Mouse (Mus musculus) left cerebral cortex, postnatal 36 days (tissue): ENCODE results near the gene Gtsf1. TPM values are rescaled to one million over a fixed set of nuclear protein-coding genes. Genes with fewer than 3 reads are reported as not detected.
"Not testable (repeated sequence)": the region's sequence is repeated elsewhere in the genome, so short reads cannot be mapped to it uniquely, and the experiment has no call there.

Experiments used
- DNase-seq, 2 experiments: peaks; one replicate each; pipeline ENCODE4 v3.0.0; 2021 to 2022; ENCODE audit warnings: low spot score in 2 of 2, mixed read lengths in 1 of 2
- intact Hi-C: fragments of 180-260 bp; cut with DNase I; formaldehyde crosslinking; loops from one replicate; pipeline ENCODE4 v1.15.1; 2025
- total RNA-seq, 2 experiments: library from RNA; stranded (reverse); gene quantifications; 2 replicates each; pipeline ENCODE4 v1.2.3; 2021

Gtsf1 gene
- total RNA-seq: under 1 TPM in 1 of 2 experiments, not detected in 1; 0.64 TPM

DNA sequence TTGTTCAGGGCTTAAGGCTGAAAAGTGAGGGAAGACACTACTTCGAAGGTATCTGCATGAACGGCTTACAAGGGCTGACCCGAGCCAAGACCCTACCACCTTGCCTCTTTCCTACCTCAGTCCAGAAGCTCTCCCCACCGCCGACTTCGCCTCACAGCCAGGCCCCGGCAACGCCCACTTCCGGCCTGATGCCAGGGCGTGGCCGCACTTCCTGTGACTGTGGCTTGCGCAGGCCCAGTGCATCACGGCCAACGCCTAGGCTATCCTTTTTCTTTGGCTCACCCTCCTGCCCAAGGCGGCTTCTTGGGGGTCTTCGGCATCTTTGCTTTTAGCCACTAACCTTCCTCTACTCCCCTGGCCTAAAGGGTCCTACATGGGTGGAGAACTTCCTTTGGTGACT lies at the start of gene Gtsf1:
Gene Gtsf1, minus strand, starts transcription at position 230 of the 400 bp plus-strand sequence.
- intact Hi-C loops: no loop called here
- no peak for DNase-seq

DNA sequence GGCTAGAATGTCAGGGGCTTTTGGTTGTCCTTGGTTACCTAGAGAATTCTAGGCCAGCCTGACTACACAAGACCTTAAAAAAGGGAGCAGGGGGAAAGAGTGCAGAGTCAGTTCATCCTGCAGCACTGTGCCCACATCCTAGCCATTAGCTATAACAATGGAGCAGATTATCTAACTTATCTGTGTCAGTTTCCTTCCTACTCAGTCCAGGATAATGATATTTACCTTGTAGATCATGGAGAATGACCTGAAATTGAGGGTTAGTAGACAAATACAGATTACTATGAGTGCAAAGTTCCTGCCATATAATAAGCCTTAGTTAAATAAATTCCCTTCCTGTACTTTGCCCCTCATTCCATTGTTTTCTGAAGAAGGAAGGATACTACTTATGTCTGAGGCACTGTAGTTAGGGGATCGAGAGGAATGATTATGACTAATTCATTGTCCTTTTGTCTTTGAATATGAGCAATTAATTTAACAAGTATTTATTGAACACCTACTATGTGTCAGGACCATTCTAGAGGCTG lies 48.9 kb upstream of the Gtsf1 start:
- intact Hi-C loops: no loop called here
- DNase-seq: no peak

DNA sequence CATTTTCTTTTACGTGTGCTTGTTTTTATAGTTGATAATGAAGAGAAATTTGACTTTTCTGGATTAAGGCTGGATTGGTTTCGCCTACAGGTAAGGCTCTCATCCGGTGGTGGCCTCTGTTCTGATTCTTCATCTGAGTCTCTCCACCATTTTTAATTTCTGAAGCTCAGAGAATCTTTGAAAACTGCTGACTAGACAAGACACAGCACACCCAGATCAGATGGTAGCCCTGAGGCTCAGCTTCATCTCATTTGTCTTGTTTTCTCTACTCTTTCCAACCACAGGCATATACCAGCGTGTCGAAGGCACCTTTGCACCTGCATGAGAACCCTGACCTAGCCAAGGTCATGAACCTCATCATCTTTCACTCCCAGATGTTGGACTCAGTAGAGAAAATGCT lies 43.5 kb upstream of the Gtsf1 start:
- intact Hi-C loops: no loop called here

DNA sequence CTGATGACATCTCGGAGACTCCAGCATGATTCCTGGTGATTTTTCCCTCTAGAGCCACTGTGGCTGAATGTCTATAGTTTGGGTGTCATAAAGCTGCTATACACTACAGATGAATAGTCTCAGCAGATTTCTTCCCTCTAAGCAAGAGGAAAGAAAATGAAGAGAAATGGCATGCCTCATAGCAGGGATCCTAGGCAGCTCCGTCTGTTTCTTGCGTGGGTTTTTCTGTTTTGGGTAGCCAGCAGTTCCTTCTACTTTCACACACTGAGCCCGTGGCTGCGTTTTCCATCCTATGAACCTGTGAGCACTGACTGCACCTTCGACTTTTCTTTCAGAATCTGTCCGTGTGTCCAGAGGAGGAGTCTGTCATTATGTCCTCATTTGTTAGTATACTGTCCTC lies 42.9 kb upstream of the Gtsf1 start:
- intact Hi-C loops: no loop called here
- DNase-seq: peak; percentile 27 to 44

More for the DNA sequence above, 43.5 kb upstream of the Gtsf1 start:
- no peak for DNase-seq

DNA sequence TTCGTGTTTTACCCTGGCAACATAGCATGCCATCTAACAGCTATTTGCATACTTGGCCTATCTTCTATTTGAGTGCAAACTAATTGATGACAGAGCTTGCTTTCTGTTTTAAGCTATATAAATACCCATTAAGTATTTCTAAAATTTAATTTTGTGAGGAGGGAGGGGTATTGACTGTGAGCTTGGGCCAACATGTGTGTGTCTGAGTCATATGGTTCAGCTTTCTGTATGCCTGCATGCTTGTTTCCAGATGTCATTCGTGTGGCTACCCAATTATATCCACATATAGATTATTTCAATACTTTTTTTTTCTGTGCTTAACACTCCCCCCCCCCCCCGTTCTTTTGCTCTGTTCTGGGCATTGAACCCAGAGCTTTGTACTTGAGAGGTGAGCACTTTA lies 42.0 kb upstream of the Gtsf1 start:
- no peak for DNase-seq
- intact Hi-C loops: no loop called here

DNA sequence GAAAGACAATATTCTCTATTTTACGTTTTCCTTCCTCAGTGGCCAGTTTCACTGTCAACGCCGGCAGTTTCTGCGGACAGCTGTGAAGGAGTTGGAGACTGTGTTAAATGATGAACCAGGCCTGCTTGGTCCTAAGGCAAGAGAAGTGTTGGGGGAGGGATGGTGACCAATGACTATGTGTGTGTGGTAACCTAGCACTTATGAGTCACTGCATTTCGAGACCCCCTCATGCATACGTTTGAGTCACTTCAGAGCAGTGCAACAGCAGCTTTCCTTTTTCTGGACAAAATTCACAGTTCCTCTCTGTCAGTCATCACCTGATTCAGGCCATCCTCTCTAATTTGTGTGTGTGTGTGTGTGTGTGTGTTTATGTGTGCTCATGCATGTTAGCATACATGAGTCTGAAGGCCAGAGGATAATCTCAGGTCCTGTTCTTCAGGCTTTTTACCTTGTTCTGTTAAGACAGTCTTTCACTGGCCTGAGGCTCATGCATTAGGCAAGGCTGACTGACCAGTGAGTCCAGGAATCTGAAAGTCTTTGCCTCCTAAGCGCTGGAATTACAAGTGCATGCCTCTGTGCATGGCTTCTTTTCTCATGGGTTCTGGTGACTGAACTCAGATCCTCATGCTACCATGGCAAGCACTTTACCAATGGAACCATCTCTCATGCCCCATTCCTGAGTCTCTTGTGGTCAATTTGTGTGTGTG lies 41.4 kb upstream of the Gtsf1 start:
- intact Hi-C loops: no loop called here
- no peak for DNase-seq

DNA sequence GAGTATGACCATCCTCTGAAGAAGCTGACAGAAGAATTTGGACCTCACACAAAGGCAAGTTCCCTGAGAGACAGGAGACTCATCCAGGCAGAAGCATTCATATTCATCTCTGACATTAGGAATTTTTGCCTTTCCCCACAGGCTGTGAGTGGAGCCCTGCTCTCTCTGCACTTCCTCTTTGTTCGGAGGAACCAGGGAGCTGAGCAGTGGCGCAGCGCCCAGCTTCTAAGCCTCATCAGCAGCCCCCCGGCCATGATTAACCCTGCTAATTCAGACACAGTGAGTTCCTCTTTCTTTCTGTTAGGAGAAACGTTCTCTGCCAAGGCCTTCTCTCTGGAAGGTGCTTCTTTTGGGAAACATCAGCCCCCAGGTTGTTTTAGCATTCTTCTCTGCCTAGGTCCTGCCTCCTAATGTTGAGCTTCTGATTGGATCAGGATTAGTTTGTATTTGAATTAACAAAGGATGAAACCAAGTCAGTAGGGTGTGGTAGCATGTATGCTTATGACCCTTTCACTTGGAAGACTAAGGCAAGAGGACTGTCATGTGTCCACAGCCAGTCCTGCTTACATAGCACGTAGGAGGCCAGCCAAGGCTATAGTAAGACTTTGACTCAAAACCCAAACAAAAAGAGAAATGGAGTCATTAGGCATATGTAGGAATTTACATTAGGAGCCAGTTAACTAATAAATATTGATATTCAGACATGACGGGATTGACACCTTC lies 32.4 kb upstream of the Gtsf1 start:
- intact Hi-C loops: no loop called here
- DNase-seq: no peak

DNA sequence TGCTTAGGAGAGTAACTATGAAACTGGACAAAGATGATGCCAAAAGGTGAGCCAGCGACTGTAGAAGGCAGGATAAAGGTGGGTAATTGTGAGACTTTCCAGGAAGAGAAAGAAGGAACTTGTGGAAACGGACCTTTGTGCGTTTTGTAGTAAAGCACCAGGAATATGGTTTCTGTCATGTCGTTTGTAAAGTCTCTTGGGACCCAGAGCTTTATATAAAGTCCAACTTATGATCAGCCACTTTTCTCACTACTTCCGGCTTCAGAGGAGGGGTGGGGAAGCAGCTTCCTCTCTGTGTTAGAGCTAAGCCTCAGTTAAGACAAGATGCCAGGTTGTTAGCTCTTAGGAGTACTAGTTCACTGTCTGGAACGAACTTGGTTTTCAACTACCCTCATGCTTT lies 24.2 kb upstream of the Gtsf1 start:
- intact Hi-C loops: no loop called here
- no peak for DNase-seq

DNA sequence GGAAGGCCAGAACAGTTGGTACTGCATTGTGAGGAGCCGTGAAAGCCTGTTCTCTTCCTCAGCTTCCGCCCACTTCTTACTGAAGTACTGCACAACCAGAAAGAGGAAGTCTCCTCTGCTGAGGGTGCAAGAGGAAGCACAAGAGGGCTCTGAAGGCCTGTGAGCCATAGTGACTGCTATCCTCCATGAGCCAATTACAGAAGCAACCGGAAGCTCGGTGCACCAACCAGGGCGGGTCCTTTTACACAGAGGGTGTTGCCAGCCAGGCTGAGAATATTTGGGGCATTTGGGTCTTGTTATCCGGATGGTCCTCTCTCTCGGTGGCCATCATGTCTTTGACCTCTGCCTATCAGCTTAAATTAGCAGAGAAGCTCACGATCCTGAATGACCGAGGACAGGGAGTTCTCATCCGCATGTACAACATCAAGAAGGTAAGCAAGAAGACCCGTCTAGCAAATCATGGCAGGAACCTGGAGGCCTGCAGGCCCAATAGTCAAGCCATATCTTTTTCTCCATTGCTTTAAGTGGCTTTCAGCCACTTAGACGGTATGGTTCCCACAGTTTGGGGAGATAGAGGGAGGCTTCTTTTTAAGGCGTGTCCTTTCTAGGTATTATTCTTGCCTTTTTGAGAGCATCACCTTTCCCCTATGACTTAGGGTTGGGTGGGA lies 23.4 kb upstream of the Gtsf1 start, which contains the start of gene Nckap1l:
Gene Nckap1l, plus strand, starts transcription at position 244 of the 668 bp plus-strand sequence.
- intact Hi-C loops: no loop called here
- DNase-seq: peak in 1 of 2 experiments; percentile 15

DNA sequence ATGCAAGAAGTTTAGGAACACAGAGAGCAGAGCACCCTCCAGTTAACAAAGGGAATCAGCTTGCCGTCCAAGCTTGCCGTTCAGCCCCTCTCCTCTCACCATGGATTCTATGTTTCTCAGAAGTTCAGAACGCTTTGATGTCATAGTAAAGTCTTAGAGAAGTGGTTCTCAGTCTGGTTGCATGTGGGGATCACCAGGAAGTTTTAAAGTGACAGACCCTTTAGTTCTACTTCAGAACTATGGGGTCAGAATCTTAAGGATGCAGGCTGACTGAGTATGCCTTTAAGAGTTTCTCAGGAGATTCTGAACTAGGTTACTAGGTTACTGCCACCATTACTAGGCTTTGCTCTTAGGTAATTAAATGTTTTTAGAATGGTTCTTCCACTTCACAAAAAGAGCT lies 18.1 kb upstream of the Gtsf1 start, which contains the start of gene Gtsf2:
Gene Gtsf2, minus strand, starts transcription at position 101 of the 400 bp plus-strand sequence.
- intact Hi-C loops: no loop called here
- no peak for DNase-seq

DNA sequence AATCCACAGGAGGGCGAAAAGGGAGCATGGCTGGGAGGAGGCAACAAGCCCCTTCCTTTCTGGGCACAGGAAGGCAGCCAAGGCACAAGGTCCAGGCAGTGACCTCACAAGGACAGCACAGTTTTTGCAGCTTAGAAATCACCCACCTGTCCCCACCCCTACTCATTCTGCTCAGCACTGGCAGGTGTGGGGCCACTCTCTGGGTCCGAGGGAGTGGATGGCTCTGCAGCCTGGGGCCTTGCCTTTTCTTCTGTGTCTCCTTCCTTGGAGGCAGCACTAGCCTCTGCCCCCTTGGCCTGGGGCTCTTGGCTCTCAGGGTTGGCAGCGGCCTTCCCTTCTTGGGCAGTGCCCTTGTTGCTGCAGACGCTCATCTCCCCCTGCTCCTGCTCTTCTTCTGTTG lies 15.7 kb upstream of the Gtsf1 start:
- not testable (repeated sequence) for DNase-seq

DNA sequence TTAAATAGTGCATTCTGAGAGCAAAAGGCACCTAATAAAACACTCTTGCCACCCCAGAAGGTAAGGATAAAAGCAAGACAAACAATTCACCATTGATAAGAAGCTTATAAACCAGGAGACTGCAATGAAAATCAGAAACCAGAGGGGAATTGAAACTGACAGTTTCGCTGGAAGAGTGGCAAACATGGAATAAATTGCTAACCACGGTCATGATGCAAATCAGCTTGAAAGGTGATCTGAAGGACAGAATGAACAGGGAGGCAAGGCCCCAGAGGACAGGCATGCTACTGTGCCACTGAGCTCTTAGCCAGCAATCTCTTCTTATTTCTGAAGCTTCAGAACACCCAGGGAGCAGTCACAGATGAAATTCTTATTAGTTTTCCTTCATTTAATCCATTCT lies 3.3 kb downstream of the Gtsf1 start:
- intact Hi-C loops: no loop called here
- DNase-seq: no peak

More for the DNA sequence above, 15.7 kb upstream of the Gtsf1 start:
- intact Hi-C loops: not testable (repeated sequence)

DNA sequence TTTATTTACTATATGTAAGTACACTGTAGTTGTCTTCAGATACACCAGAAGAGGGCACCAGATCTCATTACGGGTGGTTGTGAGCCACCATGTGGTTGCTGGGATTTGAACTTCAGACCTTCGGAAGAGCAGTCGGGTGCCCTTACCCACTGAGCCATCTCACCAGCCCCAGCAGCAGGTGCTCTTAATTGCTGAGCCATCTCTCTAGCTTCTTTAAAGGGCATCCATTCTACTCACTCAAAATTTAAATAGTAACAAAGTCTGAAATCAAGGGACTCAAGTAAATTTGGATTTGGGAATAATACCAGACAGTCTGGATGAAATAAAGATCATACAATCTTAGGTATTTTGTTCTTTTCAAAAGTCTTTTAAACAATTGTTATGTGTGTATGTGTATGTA lies 24.7 kb downstream of the Gtsf1 start:
- intact Hi-C loops, DNase-seq: not testable (repeated sequence)

DNA sequence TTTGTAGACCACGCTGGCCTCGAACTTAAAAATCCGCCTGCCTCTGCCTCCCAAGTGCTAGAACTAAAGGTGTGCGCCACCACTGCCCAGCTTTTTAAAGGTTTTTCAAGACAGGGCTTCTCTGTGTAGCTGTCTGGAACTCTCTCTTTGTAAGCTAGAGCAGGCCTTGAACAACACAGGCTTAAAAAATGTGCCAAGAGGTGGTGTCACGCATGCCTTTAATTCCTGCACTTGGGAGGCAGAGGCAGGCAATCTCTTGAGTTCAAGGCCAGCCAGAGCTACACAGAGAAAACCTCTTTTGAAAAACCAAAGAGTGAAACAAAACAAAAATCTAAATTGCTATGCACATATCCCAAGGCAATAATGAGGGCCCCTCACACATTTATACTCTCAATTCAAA lies 28.9 kb downstream of the Gtsf1 start:
- intact Hi-C loops: no loop called here
- no peak for DNase-seq

DNA sequence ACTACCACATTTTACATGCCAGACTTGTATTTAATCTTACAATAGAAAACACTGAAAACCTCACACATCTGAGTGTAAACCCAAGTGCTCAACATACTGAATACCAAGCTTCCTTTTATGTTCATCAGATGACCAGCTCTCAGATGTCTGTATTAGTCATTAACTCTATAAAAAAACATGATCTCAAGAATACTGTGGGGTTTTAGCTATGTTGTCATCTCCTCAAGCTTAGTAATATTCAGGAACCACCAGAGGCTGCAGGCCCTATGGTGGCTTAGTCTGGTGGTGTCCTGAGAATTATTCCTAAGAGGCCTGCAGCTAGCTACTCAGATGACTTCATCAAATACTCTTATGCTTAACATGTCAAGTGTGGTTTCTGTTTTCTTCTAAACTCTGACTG lies 36.7 kb downstream of the Gtsf1 start:
- intact Hi-C loops: no loop called here
- no peak for DNase-seq

DNA sequence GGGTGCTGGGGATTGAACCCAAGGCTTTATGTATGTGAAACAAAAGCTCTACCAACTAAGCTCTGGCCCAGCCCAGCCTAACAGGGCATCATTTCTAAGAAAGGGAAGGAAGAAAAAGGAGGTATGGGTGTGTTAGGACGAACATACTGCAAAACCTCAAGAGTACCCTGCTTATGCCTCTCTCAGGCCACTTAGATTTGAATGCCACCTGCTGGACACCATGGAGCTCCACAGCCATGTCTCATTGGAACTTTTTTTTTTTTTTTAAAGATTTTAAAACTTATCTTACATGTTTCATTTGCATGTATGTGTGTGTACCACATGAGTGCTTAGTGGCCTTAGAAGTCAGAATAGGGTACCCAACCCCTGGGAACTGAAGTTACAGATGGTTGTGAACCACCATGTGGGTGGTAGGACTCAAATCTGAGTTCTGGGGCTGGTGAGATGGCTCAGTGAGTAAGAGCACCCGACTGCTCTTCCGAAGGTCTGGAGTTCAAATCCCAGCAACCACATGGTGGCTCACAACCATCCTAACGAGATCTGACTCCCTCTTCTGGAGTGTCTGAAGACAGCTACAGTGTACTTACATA lies 41.6 kb downstream of the Gtsf1 start:
- intact Hi-C loops: loop anchor here (2.0 kb wide), 1 partner anchor 42 kb away; no protein-coding TSS in a partner anchor
- DNase-seq: no peak

DNA sequence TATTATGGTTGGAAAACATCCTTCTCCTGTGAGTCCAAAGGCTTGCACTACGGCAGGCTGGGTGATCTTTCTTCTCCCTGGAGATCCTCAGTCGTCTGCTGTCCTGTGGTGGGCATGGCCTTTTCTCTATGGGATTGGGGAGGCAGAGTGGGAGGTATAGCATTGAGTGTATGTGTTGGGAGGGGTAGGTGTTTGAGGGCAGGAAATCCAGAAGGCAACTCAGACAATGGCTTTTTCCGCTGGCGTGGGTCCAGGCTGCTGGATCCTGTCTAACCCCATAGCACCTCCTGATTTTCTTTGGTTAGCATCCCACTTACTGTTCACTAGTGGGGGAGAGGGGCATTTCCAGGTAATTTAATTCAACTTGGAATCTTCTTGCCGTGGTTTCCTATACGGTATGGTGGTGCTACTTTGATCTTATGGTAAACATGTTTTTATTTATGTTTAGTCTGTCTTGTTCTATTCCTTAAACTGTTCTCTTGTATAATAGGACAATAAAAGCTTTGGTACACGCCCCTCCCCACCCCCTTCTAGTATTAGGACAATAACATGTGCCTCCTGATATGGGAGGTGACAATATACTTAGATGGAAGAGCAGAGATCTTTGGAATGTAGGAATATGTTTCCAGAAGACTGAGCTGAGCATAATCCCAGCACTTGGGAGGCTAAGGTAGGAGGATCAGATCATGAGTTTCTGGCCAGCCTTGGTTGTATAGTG lies 46.3 kb downstream of the Gtsf1 start:
- intact Hi-C loops: no loop called here
- DNase-seq: no peak

DNA sequence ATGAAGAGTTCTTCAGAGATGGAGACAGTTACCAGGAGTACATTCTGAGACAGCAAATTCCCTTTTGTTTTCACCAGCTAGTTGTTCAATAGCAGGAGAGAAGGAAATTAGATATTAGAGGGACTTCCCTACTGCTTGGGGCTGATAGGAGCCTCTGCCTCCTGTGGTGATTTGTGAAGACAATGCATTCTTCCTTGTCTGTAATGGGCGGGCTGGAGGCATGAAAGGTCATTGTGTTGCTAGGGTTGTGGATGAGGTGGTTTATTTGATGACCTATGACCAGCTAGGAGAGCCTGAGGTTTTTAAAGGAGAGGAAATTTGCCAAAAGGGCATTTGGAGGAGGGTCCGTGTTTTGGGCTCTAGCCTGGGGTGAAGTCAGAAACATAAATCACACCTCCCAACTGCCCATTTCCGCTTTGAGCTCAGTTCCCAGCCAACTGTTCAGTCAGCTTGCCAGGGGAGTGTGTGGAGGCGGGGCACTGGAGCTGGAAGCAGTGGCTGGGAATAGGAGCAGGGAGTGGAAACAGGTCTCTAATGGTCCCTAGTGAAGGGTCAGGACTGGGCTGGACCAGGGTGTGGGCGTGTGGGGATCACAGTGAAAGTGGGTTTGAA lies 47.4 kb downstream of the Gtsf1 start:
- DNase-seq: no peak
- intact Hi-C loops: no loop called here

DNA sequence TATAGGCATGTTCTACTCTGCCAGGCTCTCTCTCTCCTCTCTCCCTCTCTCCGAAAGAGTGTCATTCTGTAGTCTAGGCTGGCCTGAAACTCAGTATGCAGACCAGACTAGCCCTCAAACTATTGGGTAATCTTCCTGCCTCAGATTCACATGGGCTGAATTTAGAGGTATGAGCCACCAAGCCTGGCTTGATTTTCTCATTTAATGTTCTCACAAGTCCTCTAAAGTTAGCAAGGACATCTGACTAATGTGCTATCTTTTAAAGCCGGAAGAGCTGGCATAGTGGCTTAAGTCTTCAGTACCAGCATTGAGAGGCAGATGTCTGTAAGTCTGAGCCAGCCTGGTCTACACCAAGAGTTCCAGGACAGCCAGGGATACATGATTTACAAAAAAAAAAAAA lies 48.2 kb downstream of the Gtsf1 start:
- intact Hi-C loops: no loop called here
- DNase-seq: no peak
